Mouse (Mus musculus) spleen, adult 2 months (tissue): ENCODE results near the gene Rpusd1. TPM values are rescaled to one million over a fixed set of nuclear protein-coding genes. Genes with fewer than 3 reads are reported as not detected.

Source experiments
- DNase-seq, 2 experiments: peaks; one replicate each; pipeline versions ENCODE4 v3.0.0 to v3.0.0-alpha.2; 2012 to 2021; ENCODE audit warnings: low spot score in 2 of 2, low read depth in 1 of 2
- H3K27ac ChIP-seq: fragments of 200-500 bp; 2 replicates; pipeline ENCODE4 v1.5.1; 2012; ENCODE audit warnings: low read length, inconsistent platforms; ENCODE audit not compliant: insufficient read depth
- H3K27me3 ChIP-seq: fragments of 200-500 bp; 2 replicates; pipeline ENCODE4 v1.6.1; 2012; ENCODE audit warnings: mild to moderate bottlenecking, moderate library complexity, low read length, inconsistent platforms; ENCODE audit not compliant: control insufficient read depth, insufficient read depth
- H3K36me3 ChIP-seq: fragments of 200-500 bp; 2 replicates; pipeline ENCODE4 v1.6.1; 2012; ENCODE audit warnings: mild to moderate bottlenecking, low read length, inconsistent platforms; ENCODE audit not compliant: control insufficient read depth, insufficient read depth
- H3K4me1 ChIP-seq: fragments of 200-500 bp; 2 replicates; pipeline ENCODE4 v1.6.1; 2011; ENCODE audit warnings: inconsistent platforms; ENCODE audit not compliant: control insufficient read depth, insufficient read depth, insufficient read length
- H3K4me3 ChIP-seq: fragments of 200-500 bp; 2 replicates; pipeline ENCODE4 v1.5.1; 2011; ENCODE audit warnings: mild to moderate bottlenecking, inconsistent platforms; ENCODE audit not compliant: insufficient read depth, insufficient read length; ENCODE audit errors: extremely low read depth
- CTCF ChIP-seq: fragments of 200-500 bp; IDR thresholded peaks from 2 replicates; pipeline ENCODE4 v1.5.1; 2011; ENCODE audit warnings: mild to moderate bottlenecking, inconsistent platforms; ENCODE audit not compliant: insufficient read depth, insufficient read length, insufficient replicate concordance; ENCODE audit errors: extremely low read depth
- POLR2A ChIP-seq: fragments of 200-500 bp; IDR thresholded peaks from 2 replicates; pipeline ENCODE4 v1.6.1; 2011; ENCODE audit warnings: low read depth, low read length, inconsistent platforms
- WGBS: fragments of 180-500 bp; shearing (Covaris S2); methylation state at CpG from one replicate; pipeline ENCODE4 v1.1.7; 2018; 5-methylcytosine and 5-hydroxymethylcytosine counted together
- polyA plus RNA-seq: library from polyadenylated mRNA; depleted of rRNA; stranded (reverse); fragments of >200 nt; gene quantifications from 2 replicates; pipeline ENCODE4 v1.2.3, GENCODE M21; 2012; rRNA removed

The Rpusd1 gene
- 25.9 and 37.9 TPM in 2 replicates for polyA plus RNA-seq

DNA sequence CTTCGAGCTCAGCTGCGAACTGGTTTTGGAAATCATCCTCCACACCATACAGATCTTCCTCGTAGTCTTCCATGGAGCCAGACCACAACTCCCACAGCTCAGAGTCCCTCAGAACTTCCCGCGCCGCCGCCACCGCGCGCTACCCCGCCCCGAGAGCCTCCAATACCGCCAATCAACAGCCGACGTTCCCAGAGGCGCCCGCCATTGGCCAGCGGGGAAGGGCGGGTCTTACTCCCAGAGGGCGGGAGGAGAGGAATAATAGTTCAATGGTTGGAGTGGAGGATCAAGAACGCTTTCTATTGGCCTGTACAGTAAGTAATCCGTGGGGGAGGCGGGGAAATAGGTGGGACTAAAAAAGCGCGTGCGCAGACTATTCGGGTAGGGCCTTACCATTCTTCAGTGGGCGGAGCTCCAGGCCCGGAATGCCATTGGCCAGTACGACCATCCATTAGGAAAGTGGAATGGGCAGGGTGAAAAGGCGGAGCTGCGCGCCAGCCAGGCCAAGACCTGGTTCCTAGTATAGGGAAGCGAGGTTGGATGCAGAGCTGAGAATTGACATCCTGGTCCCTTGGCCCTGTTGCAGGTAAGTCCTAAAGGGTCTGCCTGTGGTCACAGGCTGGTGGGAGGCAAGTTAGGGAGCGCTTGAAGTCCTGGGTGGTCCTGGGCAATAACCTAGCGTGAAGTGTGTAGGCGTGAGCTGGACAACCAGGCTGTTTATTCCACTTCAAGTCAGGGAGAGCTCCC is at the start of gene Rpusd1, which contains the start of gene Chtf18:
Rpusd1 (plus strand) TSS at position 406 of the 744 bp plus-strand sequence.
Chtf18 (minus strand) TSS at position 155 of the 744 bp plus-strand sequence.
- Histone ChIP-seq H3K27ac (no peak within 1 kb of the TSS), H3K4me3 (peak within 1 kb of the TSS; percentile 85), H3K36me3 (no peaks in the 10 kb centered on the region), H3K4me1 (peaks cover 9% of the 10 kb centered on the region; the same call in 1 of the 2 replicates), H3K27me3 (no peaks in the 10 kb centered on the region)
- WGBS: under 1% methylated on average over 37 of the region's 37 CpGs
- peak; percentile 97 to 98 for DNase-seq
- TF ChIP-seq POLR2A (peak; percentile 22; the same call in 1 of the 2 replicates), CTCF (no peak)

DNA sequence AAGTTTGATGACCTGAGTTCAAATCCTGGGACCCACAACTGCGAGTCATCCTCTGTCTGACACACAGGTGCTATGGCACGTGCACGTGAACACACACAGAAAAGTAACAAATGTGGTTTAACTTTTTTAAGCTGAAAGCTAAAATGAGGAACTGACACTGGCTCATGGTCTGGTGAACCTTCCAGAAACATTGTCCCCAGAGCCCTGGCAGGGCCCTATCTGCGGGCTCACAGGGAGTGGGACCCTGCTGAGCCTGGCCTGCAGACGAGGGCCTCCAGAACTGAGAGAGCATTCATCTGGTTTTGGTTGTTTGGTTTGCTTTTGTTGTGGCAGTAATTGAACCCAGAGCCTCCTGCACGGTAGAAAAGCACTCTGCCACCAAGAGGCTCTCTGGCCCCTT is 49.5 kb upstream of the Rpusd1 start:
- DNase-seq: peak; percentile 17 to 38
- Histone ChIP-seq H3K36me3 (no peaks in the 10 kb centered on the region), H3K27me3 (no peaks in the 10 kb centered on the region), H3K27ac (peak overlapping the region; percentile 33; the same call in 1 of the 2 replicates), H3K4me3 (no peak overlapping the region), H3K4me1 (no peaks in the 10 kb centered on the region; the same call in 1 of the 2 replicates)
- WGBS: 12% methylated on average over 6 of the region's 6 CpGs
- TF ChIP-seq POLR2A: no peak
- TF ChIP-seq CTCF: no peak

DNA sequence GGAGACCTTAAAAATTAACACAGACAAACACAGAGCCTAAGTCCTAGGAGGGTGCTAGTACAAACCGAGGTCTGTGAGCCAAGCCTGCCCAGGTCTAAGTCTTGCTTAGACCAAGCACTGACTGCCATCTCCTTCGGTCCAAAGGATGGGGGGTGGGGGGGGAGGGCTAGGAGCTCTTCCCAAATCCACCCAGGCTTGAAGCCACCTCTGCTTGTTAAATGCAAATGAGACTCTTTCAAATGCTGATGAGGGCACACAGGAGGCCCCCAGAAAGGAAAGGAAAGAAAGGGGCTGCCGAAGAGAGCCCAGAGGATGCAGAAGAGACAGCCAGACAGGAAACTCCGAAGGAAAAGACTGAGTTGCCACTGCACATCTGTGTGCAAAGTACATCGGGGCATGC is 47.7 kb upstream of the Rpusd1 start:
- DNase-seq: no peak
- TF ChIP-seq CTCF (no peak), POLR2A (no peak)
- no peaks in the 10 kb centered on the region; the same call in 1 of the 2 replicates for H3K4me1 ChIP-seq
- H3K27ac ChIP-seq: no peak overlapping the region
- whole genome bisulfite sequencing: 11% methylated on average over 5 of the region's 5 CpGs
- no peaks in the 10 kb centered on the region for H3K36me3 ChIP-seq
- no peaks in the 10 kb centered on the region for H3K27me3 ChIP-seq
- H3K4me3 ChIP-seq: no peak overlapping the region

DNA sequence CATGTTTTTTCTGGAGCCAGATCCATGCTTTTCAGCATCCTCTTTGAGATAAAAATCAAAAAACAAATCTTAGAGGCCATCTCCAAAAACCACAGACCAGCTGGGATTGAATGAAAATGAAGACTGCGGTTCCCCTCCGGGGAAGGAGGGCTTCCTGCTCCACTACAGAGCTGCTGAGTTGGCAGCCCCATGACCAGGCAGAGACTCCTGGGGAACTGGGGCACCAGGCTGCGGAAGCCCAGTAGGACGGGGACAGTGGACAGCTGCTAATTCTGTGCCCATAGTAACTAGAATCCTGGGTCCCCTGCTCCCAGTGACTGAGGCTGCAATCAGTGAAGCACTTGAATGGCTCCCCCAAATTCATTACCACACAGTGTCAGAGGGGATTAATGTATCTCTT is 45.8 kb upstream of the Rpusd1 start:
- no peaks in the 10 kb centered on the region; the same call in 1 of the 2 replicates for H3K4me1 ChIP-seq
- 48% methylated on average over 4 of the region's 4 CpGs for WGBS
- H3K27me3 ChIP-seq: no peaks in the 10 kb centered on the region

DNA sequence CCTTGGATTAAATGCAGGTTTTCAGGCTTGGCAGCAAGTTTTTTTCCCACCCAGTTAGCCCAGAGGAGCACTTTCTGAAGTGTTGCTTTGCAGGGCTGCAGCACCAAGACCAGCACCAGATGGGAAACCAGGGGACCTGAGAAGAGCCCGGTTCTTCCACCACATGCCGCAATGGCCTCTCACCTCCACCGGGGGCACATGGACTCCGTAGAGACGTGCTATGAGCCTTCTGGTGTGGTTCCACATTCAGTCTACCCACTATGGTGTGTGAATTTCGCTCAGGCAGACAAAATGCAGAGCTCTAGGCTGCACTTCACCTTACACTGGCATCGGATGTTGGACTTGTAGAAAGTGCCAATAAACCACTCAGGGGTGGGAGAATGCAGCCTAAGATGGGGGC is 41.1 kb upstream of the Rpusd1 start:
- WGBS: 24% methylated on average over 7 of the region's 7 CpGs
- no peaks in the 10 kb centered on the region for H3K27me3 ChIP-seq

More for the DNA sequence above, 45.8 kb upstream of the Rpusd1 start:
- no peaks in the 10 kb centered on the region for H3K36me3 ChIP-seq
- no peak overlapping the region for H3K4me3 ChIP-seq
- TF ChIP-seq POLR2A (no peak), CTCF (no peak)
- H3K27ac ChIP-seq: no peak overlapping the region
- no peak for DNase-seq

DNA sequence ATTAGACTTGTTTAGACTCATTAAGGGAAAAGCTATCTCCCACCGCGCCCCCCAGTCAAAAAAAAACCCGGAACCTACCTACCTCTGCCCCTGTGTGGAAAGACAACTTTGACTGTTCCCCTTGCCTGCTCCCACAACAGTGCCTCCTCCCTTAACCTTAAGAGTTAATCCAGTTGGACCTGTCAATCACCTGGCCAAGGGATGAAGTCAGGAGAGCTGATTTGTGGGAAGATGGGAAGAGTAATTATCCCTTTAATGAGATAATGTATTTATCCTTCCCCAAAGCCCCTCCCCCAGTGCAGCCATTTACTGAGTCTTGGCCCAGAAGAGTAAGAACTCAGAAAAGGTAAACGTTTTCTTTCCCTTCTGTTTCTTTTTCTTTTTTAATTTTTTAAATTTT is 38.5 kb upstream of the Rpusd1 start:
- 78% methylated on average over 4 of the region's 4 CpGs for WGBS
- no peak for DNase-seq
- TF ChIP-seq POLR2A (no peak), CTCF (no peak)
- Histone ChIP-seq H3K36me3 (no peaks in the 10 kb centered on the region), H3K27me3 (no peaks in the 10 kb centered on the region), H3K4me3 (no peak overlapping the region), H3K4me1 (no peaks in the 10 kb centered on the region), H3K27ac (no peak overlapping the region)

More for the DNA sequence above, 41.1 kb upstream of the Rpusd1 start:
- TF ChIP-seq CTCF (0 out of 2 replicates have a peak, but pooled peaks have one; percentile 15), POLR2A (no peak)
- no peak for DNase-seq
- H3K36me3 ChIP-seq: no peaks in the 10 kb centered on the region
- no peaks in the 10 kb centered on the region for H3K4me1 ChIP-seq
- no peak overlapping the region for H3K4me3 ChIP-seq
- no peak overlapping the region for H3K27ac ChIP-seq

DNA sequence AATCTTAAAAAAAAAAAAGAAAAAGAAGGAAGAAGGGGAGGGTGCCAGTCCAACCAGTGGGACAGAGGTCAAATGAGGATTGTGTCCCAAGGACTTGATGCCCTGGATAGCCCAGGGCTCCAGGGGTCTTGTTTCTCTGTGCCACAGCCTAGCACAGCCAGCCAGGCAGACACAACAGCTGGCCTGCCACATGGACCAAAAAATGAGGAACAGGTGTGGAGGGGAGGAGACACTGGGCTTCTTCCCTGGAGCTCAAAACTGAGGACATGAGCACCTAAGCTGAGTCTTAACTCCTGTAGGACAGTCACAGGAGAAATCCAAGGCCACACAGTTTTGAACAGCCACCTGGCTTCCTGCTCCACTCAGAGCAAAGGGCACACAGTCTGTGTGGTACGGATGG is 31.2 kb upstream of the Rpusd1 start:
- 20% methylated on average over 1 of the region's 1 CpGs for WGBS
- no peaks in the 10 kb centered on the region for H3K27me3 ChIP-seq
- no peak overlapping the region for H3K4me3 ChIP-seq
- H3K36me3 ChIP-seq: no peaks in the 10 kb centered on the region
- no peak overlapping the region for H3K27ac ChIP-seq
- DNase-seq: no peak
- no peak for TF ChIP-seq CTCF
- TF ChIP-seq POLR2A: no peak
- H3K4me1 ChIP-seq: no peaks in the 10 kb centered on the region
